Mouse (Mus musculus): ENCODE measurements at regions not wholly inside any gene's neighbourhood (a gene's known extent, or its start where the extent isn't known, plus 50 kb on each side); places are given as distances from the start of the nearest gene placed in this dataset.

DNA sequence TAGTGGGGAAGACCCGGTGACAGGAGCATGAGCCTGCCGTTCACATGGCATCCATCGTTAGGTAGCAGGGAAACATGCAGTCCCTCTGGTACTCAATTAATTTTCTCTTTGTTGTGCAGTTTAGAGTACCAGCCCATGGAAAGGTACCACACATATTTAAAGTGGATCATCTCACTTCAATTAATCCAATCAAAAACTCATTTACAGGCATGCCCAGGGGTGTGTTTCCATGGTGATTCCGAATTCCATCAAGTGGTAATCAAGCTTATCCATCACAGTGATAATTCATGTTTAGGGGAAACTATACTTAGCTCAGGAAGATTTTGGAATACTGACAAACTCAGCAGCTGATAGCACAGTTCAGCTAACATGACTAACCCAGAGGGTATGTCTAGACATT is 963.4 kb upstream of the Cntnap5a start:
- TF ChIP-seq TCF12 (IDR thresholded peaks at IDR 0.05; ENCODE audit: insufficient read depth, poor library complexity, severe bottlenecking), result no peak
- no peak for TF ChIP-seq CEBPB (IDR thresholded peaks at IDR 0.05; ENCODE audit: insufficient read depth, poor library complexity, severe bottlenecking)
- TF ChIP-seq MYOG (IDR thresholded peaks at IDR 0.05; ENCODE audit: control insufficient read depth in 1 of 3, insufficient read depth in 1 of 3, insufficient read length in 2 of 3, low read depth in 2 of 3), result no peak
- TF ChIP-seq POLR2A (IDR thresholded peaks at IDR 0.05; ENCODE audit: insufficient read length, low read depth), result no peak
